Comparison of ENCODE assay signal across 8 mouse cellular contexts in the genomic region with DNA sequence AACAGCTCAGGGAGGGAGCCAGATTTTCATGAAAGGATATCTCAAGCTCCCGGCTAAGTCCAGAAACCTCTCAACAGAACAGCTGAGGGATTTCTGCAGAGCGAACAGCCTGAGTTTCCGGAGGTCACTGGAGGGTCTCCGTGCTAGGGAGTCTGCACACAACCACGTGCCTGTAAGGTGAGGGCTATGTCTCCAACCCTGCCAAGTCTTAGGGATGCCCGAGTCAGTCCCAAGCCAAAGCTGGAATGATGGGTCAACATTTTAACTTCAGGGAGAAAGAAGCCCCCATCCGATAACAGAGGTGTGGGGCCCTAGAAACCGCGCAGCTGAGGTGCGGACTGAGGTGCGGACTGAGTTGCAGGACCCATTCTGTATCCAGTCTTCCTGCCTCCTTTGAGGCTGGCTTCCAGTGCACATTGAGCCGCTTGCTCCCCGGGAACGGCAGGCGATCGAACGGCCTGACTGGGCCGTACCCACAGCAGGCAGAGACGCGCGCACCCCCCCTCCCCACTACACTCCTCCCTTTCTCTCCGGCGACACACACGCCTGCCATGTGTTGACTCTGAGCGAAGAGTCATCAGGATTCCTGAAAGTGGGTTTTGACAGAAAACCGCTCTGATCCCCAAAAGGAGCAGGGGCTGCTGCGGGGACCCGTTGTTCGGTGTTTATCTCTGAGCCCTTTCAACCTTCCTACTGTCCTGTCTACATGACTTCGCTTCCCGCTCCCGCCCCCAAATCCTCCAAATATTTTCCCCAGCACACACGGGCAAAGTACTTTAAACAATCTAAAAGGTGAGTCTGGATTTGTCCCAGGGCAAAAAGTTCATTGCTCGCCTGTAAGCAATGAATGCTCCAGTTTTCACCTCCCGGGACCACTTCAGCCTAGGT. TPM values are rescaled to one million over a fixed set of nuclear protein-coding genes. Genes with fewer than 3 reads are reported as not detected.
A peak's percentile ranks its signal among the peaks of the same experiment; 100 is the strongest.
DNase-seq lines count a peak whose midpoint lies in the region; ATAC-seq and TF ChIP-seq lines count a peak whose summit lies in the region.

No protein-coding gene starts in this region.

- peak overlapping the region; percentile 54 for H3K4me3 ChIP-seq in forebrain, embryonic 12.5 days (replicated peaks)
- peak overlapping the region; percentile 58 for H3K4me3 ChIP-seq in intestine, embryonic 16.5 days (ENCODE audit: low read length)
- H3K4me3 ChIP-seq in lung, postnatal 0 days (ENCODE audit: low read depth, low read length) = peak overlapping the region; percentile 49
- peak overlapping the region; percentile 53 for H3K4me3 ChIP-seq in stomach, postnatal 0 days (ENCODE audit: low read depth, low read length)

- peak overlapping the region; percentile 71 for H3K4me2 ChIP-seq in forebrain, embryonic 12.5 days
- peak overlapping the region; percentile 86 for H3K4me2 ChIP-seq in intestine, embryonic 16.5 days (ENCODE audit: low read depth, low read length)
- peak overlapping the region; percentile 75 for H3K4me2 ChIP-seq in lung, postnatal 0 days (replicated peaks; ENCODE audit: low read depth, low read length)
- peak overlapping the region; percentile 74 for H3K4me2 ChIP-seq in stomach, postnatal 0 days (replicated peaks; ENCODE audit: low read depth)

- no peaks in the 10 kb centered on the region for H3K9me3 ChIP-seq in forebrain, embryonic 12.5 days
- H3K9me3 ChIP-seq in intestine, embryonic 16.5 days (ENCODE audit: control insufficient read depth, low read length) = no peaks in the 10 kb centered on the region
- no peaks in the 10 kb centered on the region for H3K9me3 ChIP-seq in lung, postnatal 0 days (ENCODE audit: low read length)
- no peaks in the 10 kb centered on the region for H3K9me3 ChIP-seq in stomach, postnatal 0 days (ENCODE audit: control insufficient read depth, low read length)

- peak; percentile 17 for DNase-seq in gastrocnemius, postnatal 14 days
- DNase-seq in gastrocnemius, postnatal 36 days = no peak
- DNase-seq in ZHBTc4 (ENCODE audit: low read depth, low spot score) = peak; percentile 12
- DNase-seq in lung, postnatal 0 days (ENCODE audit: low spot score) = no peak
- peak; percentile 18 for DNase-seq in stomach, postnatal 0 days (ENCODE audit: low spot score)
- no peak for DNase-seq in urinary bladder, postnatal 25 days (ENCODE audit: low spot score)

- no peak overlapping the region for H3K27ac ChIP-seq in forebrain, embryonic 12.5 days
- no peak overlapping the region for H3K27ac ChIP-seq in intestine, embryonic 16.5 days (ENCODE audit: low read length)
- H3K27ac ChIP-seq in lung, postnatal 0 days (ENCODE audit: low read length) = no peak overlapping the region
- H3K27ac ChIP-seq in stomach, postnatal 0 days (replicated peaks) = no peak overlapping the region

- H3K9ac ChIP-seq in forebrain, embryonic 12.5 days = peak overlapping the region; percentile 55
- peak overlapping the region; percentile 49 for H3K9ac ChIP-seq in intestine, embryonic 16.5 days (ENCODE audit: low read depth, low read length)
- H3K9ac ChIP-seq in lung, postnatal 0 days (replicated peaks; ENCODE audit: low read depth) = 0 out of 2 replicates have a peak overlapping the region, but pooled peaks have one; percentile 6
- H3K9ac ChIP-seq in stomach, postnatal 0 days (ENCODE audit: low read length) = peak overlapping the region; percentile 8; the same call in 1 of the 2 replicates

- H3K4me1 ChIP-seq in forebrain, embryonic 12.5 days = peaks cover 15% of the 10 kb centered on the region
- H3K4me1 ChIP-seq in intestine, embryonic 16.5 days (ENCODE audit: control insufficient read depth, insufficient read depth, low read length) = no peaks in the 10 kb centered on the region
- H3K4me1 ChIP-seq in lung, postnatal 0 days (ENCODE audit: insufficient read depth, low read depth, low read length) = no peaks in the 10 kb centered on the region
- no peaks in the 10 kb centered on the region for H3K4me1 ChIP-seq in stomach, postnatal 0 days (replicated peaks; ENCODE audit: control insufficient read depth, insufficient read depth)

- H3K27me3 ChIP-seq in forebrain, embryonic 12.5 days = peaks cover 87% of the 10 kb centered on the region
- H3K27me3 ChIP-seq in intestine, embryonic 16.5 days (replicated peaks; ENCODE audit: control insufficient read depth, insufficient read depth, low read length) = peaks cover 10% of the 10 kb centered on the region
- no peaks in the 10 kb centered on the region for H3K27me3 ChIP-seq in lung, postnatal 0 days (replicated peaks; ENCODE audit: insufficient read depth, low read length)
- H3K27me3 ChIP-seq in stomach, postnatal 0 days (ENCODE audit: control insufficient read depth, insufficient read depth, low read length) = no peaks in the 10 kb centered on the region

- no peak for TF ChIP-seq EP300 in lung, postnatal 0 days (IDR thresholded peaks at IDR 0.05)
- no peak for TF ChIP-seq EP300 in stomach, postnatal 0 days (optimal IDR thresholded peaks at IDR 0.05)

- no peaks in the 10 kb centered on the region for H3K36me3 ChIP-seq in forebrain, embryonic 12.5 days (replicated peaks)
- H3K36me3 ChIP-seq in intestine, embryonic 16.5 days (ENCODE audit: control insufficient read depth, insufficient read depth, low read length) = no peaks in the 10 kb centered on the region
- no peaks in the 10 kb centered on the region for H3K36me3 ChIP-seq in lung, postnatal 0 days (ENCODE audit: insufficient read depth, low read length)
- no peaks in the 10 kb centered on the region for H3K36me3 ChIP-seq in stomach, postnatal 0 days (ENCODE audit: control insufficient read depth, insufficient read depth, low read length)

- 20% methylated on average over 35 of the region's 35 CpGs for WGBS in forebrain, embryonic 12.5 days
- 27% methylated on average over 35 of the region's 35 CpGs for WGBS in intestine, embryonic 16.5 days
- 23% methylated on average over 25 of the region's 35 CpGs for WGBS in lung, postnatal 0 days
- WGBS in stomach, postnatal 0 days = 23% methylated on average over 31 of the region's 35 CpGs

- no peak for TF ChIP-seq CTCF in lung, postnatal 0 days (IDR thresholded peaks at IDR 0.05)
- no peak for TF ChIP-seq CTCF in stomach, postnatal 0 days (IDR thresholded peaks at IDR 0.05; ENCODE audit: low read depth)

- intact Hi-C loops in gastrocnemius, postnatal 14 days (cut with DNase I; ENCODE audit: low total_unique reads) = no loop called here
- intact Hi-C loops in gastrocnemius, postnatal 36 days (cut with DNase I) = no loop called here

- ATAC-seq in forebrain, embryonic 12.5 days (ENCODE audit: low FRiP score) = no peak
- no peak for ATAC-seq in intestine, embryonic 16.5 days
- ATAC-seq in lung, postnatal 0 days = no peak
- no peak for ATAC-seq in stomach, postnatal 0 days (ENCODE audit: low FRiP score, low TSS enrichment)

RNA-seq across cellular contexts. Expression of a gene that starts 1.2 kb away (rescaled TPM):
- total RNA-seq in gastrocnemius, postnatal 14 days (2021) = 1 to 10 TPM; 4.9 to 7.2 TPM
- 1 to 10 TPM; 2.0 to 2.5 TPM for total RNA-seq in gastrocnemius, postnatal 36 days (2021)
- polyA plus RNA-seq in forebrain, embryonic 12.5 days (2016; fragmentation: Nextera tagmentation; extraction: Ambion mirVana) = 14.3 and 14.8 TPM in 2 replicates
- 6.5 and 6.9 TPM in 2 replicates for polyA plus RNA-seq in intestine, embryonic 16.5 days (2015; fragmentation: Nextera tagmentation; extraction: Ambion mirVana)
- polyA plus RNA-seq in lung, postnatal 0 days (2015; fragmentation: Nextera tagmentation; extraction: Ambion mirVana) = 20.4 and 21.4 TPM in 2 replicates
- 5.5 and 6.0 TPM in 2 replicates for polyA plus RNA-seq in stomach, postnatal 0 days (2015; fragmentation: Nextera tagmentation; extraction: Ambion mirVana)

Comparison
In these comparisons a context has a peak if more than half of its experiments do, and no peak if none do; other contexts are left out.
1. DNase-seq: peak in gastrocnemius, postnatal 14 days (single experiment), ZHBTc4 (single experiment) and stomach, postnatal 0 days (single experiment); none in gastrocnemius, postnatal 36 days (0 of 2), lung, postnatal 0 days (single experiment) and urinary bladder, postnatal 25 days (single experiment).
2. Peak in every context shown above with its lines, with median percentiles within 50 percentile points of each other: H3K4me2 ChIP-seq, H3K4me3 ChIP-seq and H3K9ac ChIP-seq.